Mouse (Mus musculus) midbrain, postnatal 0 days (tissue): ENCODE measurements around the gene Bglap2. TPM values are rescaled to one million over a fixed set of nuclear protein-coding genes. Genes with fewer than 3 reads are reported as not detected.
"Not testable (repeated sequence)": the region's sequence is repeated elsewhere in the genome, so short reads cannot be mapped to it uniquely, and the experiment has no call there.

ENCODE experiments used
- ATAC-seq: fragments of 200-750 bp; cut with Nextera tagmentation; 2 replicates; pipeline ENCODE4 v1.8.0; 2017; ENCODE audit warnings: moderate number of reproducible peaks, mild to moderate bottlenecking, moderate TSS enrichment, moderate library complexity; ENCODE audit not compliant: low FRiP score
- DNase-seq: peaks from one replicate; pipeline ENCODE4 v3.0.0-alpha.2; 2015; ENCODE audit warnings: low spot score
- H3K27ac ChIP-seq: fragments of 300-500 bp; sonication (generic); 2 replicates; pipeline ENCODE4 v1.5.1; 2014; ENCODE audit warnings: low read depth, mild to moderate bottlenecking, low read length, mixed read lengths
- H3K27me3 ChIP-seq: fragments of 300-500 bp; sonication (generic); 2 replicates; pipeline ENCODE4 v1.6.1; 2014; ENCODE audit warnings: low read length, control low read depth, mixed read lengths; ENCODE audit not compliant: insufficient read depth
- H3K36me3 ChIP-seq: fragments of 300-500 bp; sonication (generic); 2 replicates; pipeline ENCODE4 v1.6.1; 2014; ENCODE audit warnings: low read length, control low read depth, mixed read lengths; ENCODE audit not compliant: insufficient read depth
- H3K4me1 ChIP-seq: fragments of 300-500 bp; sonication (generic); 2 replicates; pipeline ENCODE4 v1.6.1; 2014; ENCODE audit warnings: mild to moderate bottlenecking, control low read depth, antibody characterized with exemption, low read length, mixed read lengths; ENCODE audit not compliant: insufficient read depth
- H3K4me2 ChIP-seq: fragments of 300-500 bp; sonication (generic); 2 replicates; pipeline ENCODE4 v1.6.1; 2014; ENCODE audit warnings: low read depth, mild to moderate bottlenecking, low read length, mixed read lengths; ENCODE audit not compliant: poor library complexity, severe bottlenecking
- H3K4me3 ChIP-seq: fragments of 300-500 bp; sonication (generic); 2 replicates; pipeline ENCODE4 v1.5.1; 2014; ENCODE audit warnings: low read depth, mild to moderate bottlenecking, low read length, moderate library complexity
- H3K9ac ChIP-seq: fragments of 300-500 bp; sonication (generic); replicated peaks from 2 replicates; pipeline ENCODE4 v1.6.1; 2014; ENCODE audit warnings: mild to moderate bottlenecking, low read length, moderate library complexity, mixed read lengths; ENCODE audit not compliant: poor library complexity, severe bottlenecking
- H3K9me3 ChIP-seq: fragments of 300-500 bp; sonication (generic); 2 replicates; pipeline ENCODE4 v1.6.1; 2016; ENCODE audit warnings: low read length, control low read depth
- CTCF ChIP-seq: IDR thresholded peaks from 2 replicates; pipeline ENCODE4 v1.5.1; 2016; ENCODE audit warnings: antibody characterized with exemption, mild to moderate bottlenecking
- WGBS: fragments of 180-500 bp; shearing (Covaris S2); extraction: QIAGEN DNeasy Blood & Tissue Kit; methylation state at CpG from one replicate; pipeline ENCODE4 v1.1.7; 2014; 5-methylcytosine and 5-hydroxymethylcytosine counted together
- polyA plus RNA-seq: library from polyadenylated mRNA; unstranded; fragments of >200 nt; fragmentation: Nextera tagmentation; extraction: Ambion mirVana; gene quantifications from 2 replicates; pipeline ENCODE4 v1.2.1, GENCODE M21; 2015
- total RNA-seq: library from RNA; depleted of rRNA; stranded (reverse); fragments of >200 nt; gene quantifications from 2 replicates; pipeline ENCODE4 v1.2.3, GENCODE M21; 2014

The Bglap2 gene
- total and polyA plus RNA-seq, 2 experiments from 2014 or later = 0.51 TPM; not detected in 1

- Histone ChIP-seq H3K27ac (no peak overlapping the region), H3K9me3 (no peaks in the 10 kb centered on the region), H3K4me1 (no peaks in the 10 kb centered on the region), H3K4me3 (no peak overlapping the region), H3K27me3 (no peaks in the 10 kb centered on the region), H3K4me2 (no peak overlapping the region), H3K9ac (no peak overlapping the region), H3K36me3 (no peaks in the 10 kb centered on the region)
- WGBS = 95% methylated on average over 10 of the region's 10 CpGs
- ATAC-seq (no peak), DNase-seq (no peak)
- no peak for TF ChIP-seq CTCF
Observed at GRCm38 (mm10) chr3:88403522-88404230, 25.2 kb upstream of the Bglap2 start.

- no peak overlapping the region for H3K27ac ChIP-seq
- no peak overlapping the region for H3K4me2 ChIP-seq
- TF ChIP-seq CTCF = no peak
- H3K4me1 ChIP-seq = no peaks in the 10 kb centered on the region
- H3K9ac ChIP-seq = no peak overlapping the region
- DNase-seq (peak; percentile 10), ATAC-seq (no peak)
- H3K27me3 ChIP-seq = no peaks in the 10 kb centered on the region
- WGBS = 86% methylated on average over 2 of the region's 2 CpGs
- H3K9me3 ChIP-seq = no peaks in the 10 kb centered on the region
- H3K4me3 ChIP-seq = no peak overlapping the region
- no peaks in the 10 kb centered on the region for H3K36me3 ChIP-seq
Observed at GRCm38 (mm10) chr3:88398666-88399065, 20.2 kb upstream of the Bglap2 start.

- no peak for ATAC-seq
- Histone ChIP-seq H3K27me3 (no peaks in the 10 kb centered on the region), H3K4me2 (no peak overlapping the region), H3K9ac (no peak overlapping the region), H3K36me3 (no peaks in the 10 kb centered on the region), H3K27ac (no peak overlapping the region), H3K9me3 (no peaks in the 10 kb centered on the region), H3K4me1 (no peaks in the 10 kb centered on the region), H3K4me3 (no peak overlapping the region)
- no peak for DNase-seq
- no peak for TF ChIP-seq CTCF
- 90% methylated on average over 8 of the region's 8 CpGs for whole genome bisulfite sequencing
Observed at GRCm38 (mm10) chr3:88395742-88396141, 17.2 kb upstream of the Bglap2 start.

- TF ChIP-seq CTCF = no peak
- ATAC-seq (no peak), DNase-seq (no peak)
- Histone ChIP-seq H3K4me2 (no peak overlapping the region), H3K27me3 (no peaks in the 10 kb centered on the region), H3K4me1 (no peaks in the 10 kb centered on the region), H3K9ac (no peak overlapping the region), H3K9me3 (no peaks in the 10 kb centered on the region), H3K36me3 (no peaks in the 10 kb centered on the region), H3K27ac (no peak overlapping the region), H3K4me3 (no peak overlapping the region)
- WGBS = 94% methylated on average over 6 of the region's 6 CpGs
Observed at GRCm38 (mm10) chr3:88395288-88395687, 16.8 kb upstream of the Bglap2 start.

GRCm38 (mm10) chr3:88393776-88394375, 15.4 kb upstream of the Bglap2 start:
- no peak for ATAC-seq
- no peak overlapping the region for H3K4me2 ChIP-seq
- DNase-seq = no peak
- H3K27ac ChIP-seq = no peak overlapping the region
- H3K4me3 ChIP-seq = no peak overlapping the region
- no peak overlapping the region for H3K9ac ChIP-seq
- H3K9me3 ChIP-seq = no peaks in the 10 kb centered on the region
- H3K27me3 ChIP-seq = no peaks in the 10 kb centered on the region
- TF ChIP-seq CTCF = no peak
- no peaks in the 10 kb centered on the region for H3K36me3 ChIP-seq
- WGBS = 90% methylated on average over 9 of the region's 9 CpGs
- H3K4me1 ChIP-seq = no peaks in the 10 kb centered on the region

- no peak within 1 kb of the TSS for H3K9ac ChIP-seq
- no peak within 1 kb of the TSS for H3K4me2 ChIP-seq
- WGBS = 87% methylated on average over 5 of the region's 5 CpGs
- no peak for DNase-seq
- no peaks in the 10 kb centered on the region for H3K36me3 ChIP-seq
- H3K9me3 ChIP-seq = no peaks in the 10 kb centered on the region
- H3K4me1 ChIP-seq = no peaks in the 10 kb centered on the region
- ATAC-seq = no peak
- H3K27me3 ChIP-seq = no peaks in the 10 kb centered on the region
- no peak for TF ChIP-seq CTCF
- no peak within 1 kb of the TSS for H3K27ac ChIP-seq
- no peak within 1 kb of the TSS for H3K4me3 ChIP-seq
Observed at GRCm38 (mm10) chr3:88384364-88384763, 5.9 kb upstream of the Bglap2 start, which contains the start of gene Bglap. TSS of gene Bglap (minus strand) at chr3:88384464.

- H3K9me3 ChIP-seq, DNase-seq, H3K27ac ChIP-seq, H3K27me3 ChIP-seq, H3K4me3 ChIP-seq, H3K9ac ChIP-seq, H3K36me3 ChIP-seq, H3K4me1 ChIP-seq, ATAC-seq, H3K4me2 ChIP-seq: not testable (repeated sequence)
- 18% methylated on average over 1 of the region's 7 CpGs for WGBS
Observed at GRCm38 (mm10) chr3:88382383-88382782, 3.9 kb upstream of the Bglap2 start.

- H3K27ac ChIP-seq, H3K36me3 ChIP-seq, H3K9me3 ChIP-seq, H3K27me3 ChIP-seq, H3K9ac ChIP-seq, H3K4me3 ChIP-seq, H3K4me1 ChIP-seq: not testable (repeated sequence)
- WGBS = 7% methylated on average over 17 of the region's 22 CpGs
- ATAC-seq (peak; percentile 82), DNase-seq (peak; percentile 52)
- H3K4me2 ChIP-seq = peak overlapping the region; percentile 24; the same call in 1 of the 2 replicates
Observed at GRCm38 (mm10) chr3:88381389-88382315, 3.2 kb upstream of the Bglap2 start.
